Mouse (Mus musculus): ENCODE results near the gene Gm49601. TPM values are rescaled to one million over a fixed set of nuclear protein-coding genes. Genes with fewer than 3 reads are reported as not detected.

The Gm49601 gene
- polyA plus RNA-seq, 1 experiment, result 112 TPM

GRCm38 (mm10) chr16:18577599-18578160 lies 48.5 kb downstream of the Gm49601 start:
- DNase-seq (ENCODE audit: low read depth), result no peak
- TF ChIP-seq POLR2A (IDR thresholded peaks at IDR 0.05; ENCODE audit: borderline replicate concordance, extremely low read depth, insufficient read depth, insufficient read length, poor library complexity, severe bottlenecking) (no peak), CTCF (IDR thresholded peaks at IDR 0.05; ENCODE audit: borderline replicate concordance, extremely low read depth, insufficient read depth, insufficient read length) (no peak)

DNA sequence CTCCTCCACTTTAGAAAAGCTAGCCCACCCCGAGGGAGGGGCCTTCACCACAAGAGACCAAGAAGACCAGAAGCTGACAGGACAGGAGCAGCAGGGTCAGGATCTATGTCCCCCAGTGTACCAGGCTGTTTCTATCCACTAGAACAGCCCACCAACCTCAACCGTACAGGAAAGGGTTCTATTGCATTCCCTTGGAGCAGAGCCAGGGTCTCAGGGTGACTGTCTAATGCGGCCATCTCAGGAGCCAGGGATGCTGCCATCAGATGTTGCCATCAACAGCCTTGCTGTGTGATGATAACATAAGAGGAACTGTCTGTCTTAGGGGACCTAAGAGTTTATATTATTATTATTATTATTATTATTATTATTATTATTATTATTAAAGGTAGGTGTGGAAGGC lies 49.2 kb downstream of the Gm49601 start:
- DNase-seq (ENCODE audit: low read depth), result no peak

DNA sequence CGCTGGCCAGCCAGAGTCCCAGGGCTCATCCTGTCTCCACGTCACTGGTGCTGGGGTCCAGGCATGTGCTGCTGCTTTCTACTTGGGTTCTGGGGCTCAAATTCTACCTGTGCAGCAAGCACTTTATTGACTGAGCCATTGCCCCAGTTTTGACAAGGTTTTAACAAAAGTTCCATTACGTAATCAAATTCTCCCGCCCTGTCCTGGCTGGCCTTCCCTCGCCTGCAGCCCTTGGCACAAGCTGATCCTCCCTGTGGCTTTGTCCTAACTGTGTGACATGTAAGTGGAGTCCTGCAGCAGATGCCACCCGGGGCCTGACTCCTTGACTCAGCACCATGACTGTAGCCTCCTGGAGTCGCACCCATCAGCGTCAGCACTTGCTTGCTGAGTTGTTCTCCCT lies 52.0 kb downstream of the Gm49601 start:
- no peak for DNase-seq (ENCODE audit: low read depth)
- TF ChIP-seq CTCF (IDR thresholded peaks at IDR 0.05; ENCODE audit: borderline replicate concordance, extremely low read depth, insufficient read depth, insufficient read length) (no peak), POLR2A (IDR thresholded peaks at IDR 0.05; ENCODE audit: borderline replicate concordance, extremely low read depth, insufficient read depth, insufficient read length, poor library complexity, severe bottlenecking) (no peak)

More for the DNA sequence above, 49.2 kb downstream of the Gm49601 start:
- no peak for TF ChIP-seq CTCF (IDR thresholded peaks at IDR 0.05; ENCODE audit: borderline replicate concordance, extremely low read depth, insufficient read depth, insufficient read length)

Other genes starting within 250 kb of the Gm49601 start
- 18.5 and 19.5 TPM in 2 replicates for gene Txnrd2, start 200.0 kb downstream of the Gm49601 start, polyA plus RNA-seq (2012; rRNA removed)
- gene Comt, start 199.6 kb downstream of the Gm49601 start, polyA plus RNA-seq (2012; rRNA removed), result 72.8 and 73.8 TPM in 2 replicates
- gene Gnb1l, start 127.7 kb downstream of the Gm49601 start, polyA plus RNA-seq (2012; rRNA removed), result 12.4 and 15.4 TPM in 2 replicates
- 13.1 and 14.5 TPM in 2 replicates for gene Rtl10, start 127.5 kb downstream of the Gm49601 start, polyA plus RNA-seq (2012; rRNA removed)
- gene Tbx1, start 35.8 kb downstream of the Gm49601 start, polyA plus RNA-seq (2012; rRNA removed), result 1.3 and 1.9 TPM in 2 replicates
- gene Gp1bb, start 4.0 kb downstream of the Gm49601 start, polyA plus RNA-seq (2012; rRNA removed), result 19.9 and 22.5 TPM in 2 replicates
- 266 and 348 TPM in 2 replicates for gene Sept5, start 3.5 kb upstream of the Gm49601 start, polyA plus RNA-seq (2012; rRNA removed)
- gene Cldn5, start 150.4 kb upstream of the Gm49601 start, polyA plus RNA-seq (2012; rRNA removed), result 115 and 122 TPM in 2 replicates
- gene Ufd1, start 185.4 kb upstream of the Gm49601 start, polyA plus RNA-seq (2012; rRNA removed), result 64.1 and 68.2 TPM in 2 replicates
- 17.7 and 34.0 TPM in 2 replicates for gene Cdc45, start 185.6 kb upstream of the Gm49601 start, polyA plus RNA-seq (2012; rRNA removed)
- gene 2510002D24Rik, start 210.2 kb upstream of the Gm49601 start, polyA plus RNA-seq (2012; rRNA removed), result 35.8 and 39.8 TPM in 2 replicates
- 1.4 TPM in 1 of 2 replicates, not detected in the other for gene Gm28539, start 210.2 kb upstream of the Gm49601 start, polyA plus RNA-seq (2012; rRNA removed)